Mouse (Mus musculus) lung, postnatal 10 days (tissue): Measurements from ENCODE around the gene Eif4a1.

Source experiments
- DNase-seq: peaks from one replicate; pipeline ENCODE4 v3.0.0; 2021

Eif4a1 gene

DNA sequence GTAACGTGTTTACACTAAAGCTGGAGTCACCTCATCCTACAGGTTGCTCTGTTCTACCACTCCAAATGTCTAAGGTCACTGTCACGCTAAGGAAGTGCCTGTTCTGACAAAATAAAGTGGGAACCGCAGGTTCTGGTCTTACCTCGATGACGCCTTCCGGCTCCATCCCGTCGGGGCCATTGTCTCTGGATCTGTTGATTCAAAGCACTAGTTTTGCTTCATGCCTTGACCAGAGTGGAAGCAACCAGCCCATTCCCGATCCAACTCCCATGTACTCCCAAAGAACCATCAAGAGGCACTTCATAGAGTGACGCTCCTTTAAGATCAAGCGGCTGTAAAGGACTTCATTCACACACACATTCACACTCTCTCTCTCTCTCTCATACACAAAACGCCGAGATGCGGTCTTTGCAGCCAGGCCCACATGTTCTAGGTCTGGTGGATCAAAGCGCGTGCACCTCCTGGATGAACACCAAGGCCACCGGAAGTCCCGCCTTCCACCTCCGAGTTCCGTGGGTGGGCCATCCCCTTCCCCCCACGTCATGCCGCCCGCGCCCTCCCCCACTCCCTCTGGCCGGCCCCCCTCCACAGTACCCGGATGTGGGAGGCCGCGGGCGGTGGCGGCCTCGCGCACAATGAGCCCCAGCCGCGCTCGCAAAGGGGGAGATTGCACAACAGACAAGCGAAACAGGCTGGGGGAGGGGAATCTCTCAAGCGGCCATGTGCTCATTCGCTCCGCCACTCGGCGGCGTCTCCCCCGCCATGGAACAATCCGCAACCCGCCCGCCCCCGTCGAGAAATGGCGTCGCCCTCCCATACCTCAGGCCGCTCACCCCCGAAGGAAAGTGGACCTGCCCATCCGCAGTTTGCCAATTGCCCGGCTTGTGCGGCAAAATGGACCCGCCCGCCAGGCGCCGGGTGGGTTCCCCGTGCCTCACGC is 1.2 kb downstream of the Eif4a1 start:
- peak; percentile 97 for DNase-seq

DNA sequence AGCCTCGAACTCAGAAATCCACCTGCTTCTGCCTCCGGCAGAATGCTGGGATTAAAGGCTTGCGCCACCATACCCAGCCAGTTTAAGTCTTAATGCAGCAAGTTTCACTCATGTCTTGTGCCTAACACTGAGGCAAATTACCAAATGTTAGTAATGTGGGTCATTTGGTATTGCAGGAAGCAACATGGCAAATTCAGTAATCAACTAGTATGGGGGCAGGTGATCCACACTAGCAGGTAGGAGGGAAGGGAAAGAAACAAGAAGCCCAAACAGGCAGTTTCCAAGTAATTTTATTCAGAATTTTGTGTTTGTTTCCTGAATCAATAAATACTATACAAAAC is 5.6 kb downstream of the Eif4a1 start:
- no peak for DNase-seq

DNA sequence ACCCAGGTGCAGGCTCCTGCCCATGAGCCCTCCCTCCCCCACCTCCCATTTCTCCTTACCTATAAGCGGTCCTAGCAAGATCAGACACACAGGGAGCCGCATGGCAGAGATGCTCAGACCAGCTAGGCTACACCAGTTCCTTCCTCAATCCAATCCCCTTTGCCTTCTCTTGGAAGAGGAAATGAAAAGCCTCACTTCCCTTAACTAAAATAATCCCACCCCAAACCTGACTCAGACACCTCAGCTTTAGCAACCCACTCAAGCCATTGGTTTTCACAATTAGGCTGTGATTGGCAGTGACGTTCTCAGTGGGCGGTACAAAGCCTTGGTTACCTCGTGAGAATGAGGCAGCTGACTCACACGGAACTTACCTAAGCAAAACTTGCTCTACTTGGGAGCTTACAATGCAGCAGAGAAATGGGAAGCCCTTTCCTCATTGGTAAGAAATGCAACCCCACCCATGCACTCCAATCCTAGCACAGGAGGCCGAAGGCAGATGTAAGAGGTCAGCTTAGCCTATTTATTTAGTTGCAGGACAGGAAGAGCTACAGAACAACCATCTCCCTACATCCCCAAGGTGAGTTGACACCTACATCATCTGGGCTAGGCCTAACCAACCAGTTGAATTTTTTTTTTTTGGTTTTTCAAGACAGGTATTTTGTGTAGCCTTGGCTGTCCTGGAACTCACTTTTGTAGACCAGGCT is 6.1 kb downstream of the Eif4a1 start, which contains the start of gene Cd68:
Gene Cd68, minus strand, starts transcription at position 193 of the 704 bp plus-strand sequence.
- peak; percentile 71 for DNase-seq

DNA sequence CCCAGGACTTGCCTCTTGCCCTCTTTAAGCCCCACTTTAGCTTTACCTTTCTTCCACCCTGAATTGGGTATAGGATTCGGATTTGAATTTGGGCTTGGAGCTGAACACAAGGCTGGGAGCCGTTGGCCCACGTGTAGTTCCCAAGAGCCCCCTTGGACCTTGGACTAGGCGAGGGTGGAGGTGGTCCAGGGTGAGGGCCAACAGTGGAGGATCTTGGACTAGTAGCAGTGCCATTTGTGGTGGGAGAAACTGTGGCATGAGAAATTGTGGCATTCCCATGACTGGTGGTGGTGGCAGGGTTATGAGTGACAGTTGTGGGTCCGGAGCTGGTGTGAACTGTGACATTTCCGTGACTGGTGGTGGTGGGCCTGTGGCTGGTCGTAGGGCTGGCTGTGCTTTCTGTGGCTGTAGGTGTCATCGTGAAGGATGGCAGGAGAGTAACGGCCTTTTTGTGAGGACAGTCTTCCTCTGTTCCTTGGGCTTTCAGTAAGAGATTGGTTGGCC is 6.7 kb downstream of the Eif4a1 start:
- no peak for DNase-seq

DNA sequence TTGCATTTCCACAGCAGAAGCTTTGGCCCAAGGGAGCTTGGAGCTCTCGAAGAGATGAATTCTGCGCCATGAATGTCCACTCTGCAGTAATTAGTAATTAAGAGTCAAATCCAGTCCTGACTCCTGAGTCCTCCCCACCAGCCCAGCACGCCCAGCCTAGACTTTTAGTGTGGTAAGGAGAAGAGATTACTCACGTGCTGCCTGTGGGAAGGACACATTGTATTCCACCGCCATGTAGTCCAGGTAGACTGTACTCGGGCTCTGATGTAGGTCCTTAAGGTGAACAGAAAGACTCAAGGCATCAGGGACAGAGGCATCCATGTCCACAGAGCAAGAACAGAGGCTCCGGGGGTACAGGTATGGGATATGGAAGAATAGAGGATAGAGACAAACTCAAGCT is 7.4 kb downstream of the Eif4a1 start:
- no peak for DNase-seq

DNA sequence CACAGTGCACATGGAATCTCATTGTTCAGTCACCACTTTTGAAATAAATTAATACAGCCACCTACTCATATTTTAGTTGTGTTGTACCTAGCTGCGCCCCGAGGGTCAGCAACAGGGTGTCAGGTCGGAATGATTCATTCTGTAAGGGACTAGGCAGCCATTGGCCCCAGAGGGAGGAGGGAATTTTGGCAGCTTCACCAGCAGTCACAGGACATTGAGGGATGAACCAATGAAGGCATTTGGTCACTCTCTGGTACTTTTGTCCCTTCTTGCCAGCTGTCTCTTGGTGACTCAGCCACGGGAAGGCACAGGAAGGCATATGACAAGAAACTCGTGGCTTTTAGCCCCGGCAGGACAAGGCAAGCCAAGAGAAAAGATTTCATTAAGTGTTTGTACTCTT is 8.4 kb downstream of the Eif4a1 start:
- peak; percentile 26 for DNase-seq

DNA sequence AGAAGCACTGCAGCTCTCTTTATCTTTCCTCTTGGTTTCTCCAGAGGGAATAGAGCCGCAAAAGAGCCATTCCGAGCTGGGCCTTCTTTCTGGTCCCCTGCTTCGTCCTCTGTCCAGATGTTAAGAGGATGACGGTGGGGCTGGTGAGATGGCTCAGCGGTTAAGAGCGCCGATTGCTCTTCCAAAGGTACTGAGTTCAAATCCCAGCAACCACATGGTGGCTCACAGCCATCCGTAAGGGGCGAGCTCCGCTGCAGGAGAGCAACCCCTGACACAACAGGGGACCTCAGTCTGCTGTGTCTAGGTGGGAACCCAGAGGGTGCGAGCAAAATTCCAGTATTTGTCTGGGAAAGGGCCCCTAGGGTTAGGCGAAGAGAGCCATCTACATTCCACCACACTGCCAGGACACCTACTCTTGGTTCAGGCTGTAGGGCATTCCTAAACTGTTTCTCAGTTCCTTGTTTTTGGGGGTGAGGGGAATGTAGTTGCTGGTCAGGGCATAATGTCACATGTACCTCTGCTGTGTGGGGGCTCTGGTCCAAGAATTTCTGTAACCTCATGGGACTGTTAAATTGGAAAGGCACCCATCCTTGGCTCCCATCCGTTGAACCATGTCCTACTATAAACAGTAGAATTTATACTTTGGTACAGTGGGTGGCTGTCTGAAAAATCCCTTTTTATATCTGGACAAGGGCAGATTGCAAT is 9.1 kb downstream of the Eif4a1 start:
- no peak for DNase-seq

DNA sequence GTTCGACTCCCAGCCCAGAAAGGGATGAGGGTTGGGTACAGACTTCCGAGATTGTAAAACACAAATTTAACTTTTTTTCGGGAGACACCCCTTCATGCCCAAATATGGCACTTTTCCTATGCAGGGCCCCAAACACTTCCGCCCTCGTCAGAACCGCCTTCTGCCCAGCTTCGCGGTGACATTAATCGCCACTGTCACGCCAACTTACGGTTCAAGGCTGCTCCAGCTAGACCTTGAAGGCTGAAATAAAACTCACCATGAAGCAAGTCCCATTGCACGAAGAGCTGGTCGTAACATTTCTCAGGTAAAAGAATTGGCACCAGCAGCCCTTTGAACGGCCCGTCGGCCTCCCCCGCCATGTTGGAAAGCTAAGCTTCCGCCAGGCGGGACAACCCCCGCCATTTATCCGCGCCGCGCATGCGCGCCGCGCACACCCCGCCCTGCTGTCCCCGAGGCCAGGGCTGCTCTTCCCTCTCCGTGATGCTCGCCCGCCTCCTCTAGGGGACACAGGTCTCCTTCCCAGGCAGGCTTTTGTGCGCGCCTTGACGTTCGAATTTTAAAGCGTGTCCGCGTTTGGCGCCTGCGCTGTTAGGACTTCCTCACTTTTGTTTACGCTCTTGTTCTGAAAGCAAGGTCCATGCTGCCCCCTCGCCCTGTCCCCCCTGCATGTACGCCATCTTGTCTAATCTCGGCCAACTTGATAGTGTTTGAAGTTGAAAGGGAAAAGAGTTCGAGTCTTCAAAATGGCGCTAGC is 9.8 kb downstream of the Eif4a1 start, which contains the start of gene Mpdu1:
Gene Mpdu1, minus strand, starts transcription at position 430 of the 754 bp plus-strand sequence.
- DNase-seq, result peak; percentile 98

DNA sequence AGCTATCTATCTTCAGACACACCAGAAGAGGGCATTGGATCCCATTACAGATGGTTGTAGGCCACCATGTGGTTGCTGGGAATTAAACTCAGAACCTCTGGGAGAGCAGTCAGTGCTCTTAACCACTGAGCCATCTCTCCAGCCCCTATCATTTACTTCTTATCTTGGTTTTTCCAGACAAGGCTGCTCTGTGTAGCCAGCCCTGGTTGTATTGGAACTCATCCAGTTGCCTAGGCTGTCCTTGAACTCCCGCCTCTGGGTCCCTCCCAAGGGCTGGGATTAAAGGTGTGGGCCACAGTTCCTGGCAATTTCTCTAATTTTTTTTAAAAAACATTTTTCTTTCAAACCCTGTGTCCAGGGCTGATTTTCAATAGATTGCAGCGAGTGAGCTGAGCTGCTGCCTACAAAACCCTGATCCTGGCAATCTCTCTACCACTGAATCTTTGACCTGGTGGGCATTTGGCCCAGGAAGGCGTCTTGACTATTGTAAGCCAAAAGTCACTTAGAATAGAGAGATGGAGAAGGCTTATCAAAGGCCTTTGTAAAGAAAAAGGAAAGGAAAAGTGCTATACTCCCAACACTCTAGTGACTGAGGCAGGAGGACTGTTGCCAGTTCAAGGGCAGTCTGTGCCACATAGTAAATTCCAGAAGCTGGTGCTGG is 10.9 kb downstream of the Eif4a1 start:
- DNase-seq, result peak; percentile 38

DNA sequence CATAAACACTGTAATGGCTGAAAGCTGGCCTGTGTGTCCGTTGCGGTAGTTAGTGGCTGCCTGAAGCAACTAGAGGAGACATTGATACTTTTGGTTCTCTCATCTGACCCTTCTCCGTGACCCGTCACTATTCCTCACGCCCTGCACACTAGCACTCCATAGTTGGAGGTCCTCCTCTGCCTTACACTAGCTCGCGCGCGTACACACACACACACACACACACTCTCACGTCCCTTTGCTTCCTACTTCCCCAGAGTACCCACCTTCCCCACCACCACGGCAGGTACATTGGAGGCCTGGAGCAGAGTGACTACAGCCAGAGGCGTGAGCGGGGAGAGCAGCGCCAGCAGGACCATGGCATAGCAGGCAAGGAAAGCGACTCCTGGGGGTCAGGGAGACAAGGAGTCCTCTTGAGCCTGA is 14.8 kb downstream of the Eif4a1 start:
- no peak for DNase-seq

DNA sequence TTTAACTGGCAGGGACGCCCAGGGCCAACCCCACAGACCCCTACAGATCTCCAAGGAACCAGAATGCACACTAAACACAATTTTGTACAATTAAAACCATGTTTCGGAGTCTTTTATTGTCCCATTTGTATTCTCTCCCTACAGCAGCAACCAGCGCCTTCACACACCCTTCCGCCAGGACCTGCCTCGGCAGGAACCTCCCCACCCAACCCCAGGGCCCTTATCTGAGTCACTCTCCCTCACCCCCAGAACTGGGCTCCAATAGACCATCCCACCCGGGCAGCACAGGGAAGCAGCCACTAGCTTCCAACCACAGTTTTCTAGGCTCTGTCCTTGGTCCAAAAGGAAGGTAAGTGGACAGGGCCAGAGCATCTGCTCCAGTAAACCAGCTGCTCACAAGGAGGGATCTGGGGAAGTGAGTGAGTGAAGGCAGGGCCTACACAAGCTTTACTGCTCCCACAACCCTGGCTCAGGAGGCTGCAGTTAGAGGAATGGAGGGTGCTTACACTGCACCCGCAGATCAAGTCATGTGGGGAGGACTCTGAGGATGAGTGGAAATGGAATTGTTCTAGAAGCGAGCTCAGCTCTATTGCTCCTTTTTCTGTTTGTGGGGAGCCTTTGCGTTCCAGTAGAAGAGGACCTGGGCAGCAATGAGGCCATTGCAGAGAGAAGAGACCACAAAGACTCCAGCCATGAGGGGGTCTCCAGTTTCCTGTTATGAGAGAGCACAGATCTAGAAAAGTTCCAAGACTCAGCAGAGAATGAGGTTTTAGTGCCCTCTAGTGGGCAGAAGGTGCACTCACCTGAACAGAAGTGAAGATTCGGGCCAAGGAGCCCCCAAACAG is 15.4 kb downstream of the Eif4a1 start:
- peak; percentile 66 for DNase-seq

GRCm38 (mm10) chr11:69656065-69656455 is 16.2 kb downstream of the Eif4a1 start:
- DNase-seq, result no peak

- DNase-seq, result peak; percentile 82
These were observed 16.8 kb downstream of the Eif4a1 start, which contains the start of gene Sox15 for GRCm38 (mm10) chr11:69655264-69656064. Sox15 (plus strand) TSS chr11:69655314.

GRCm38 (mm10) chr11:69654760-69655159 is 17.5 kb downstream of the Eif4a1 start:
- peak; percentile 35 for DNase-seq

- DNase-seq, result no peak
These were observed 18.8 kb downstream of the Eif4a1 start for GRCm38 (mm10) chr11:69653399-69653798.

DNA sequence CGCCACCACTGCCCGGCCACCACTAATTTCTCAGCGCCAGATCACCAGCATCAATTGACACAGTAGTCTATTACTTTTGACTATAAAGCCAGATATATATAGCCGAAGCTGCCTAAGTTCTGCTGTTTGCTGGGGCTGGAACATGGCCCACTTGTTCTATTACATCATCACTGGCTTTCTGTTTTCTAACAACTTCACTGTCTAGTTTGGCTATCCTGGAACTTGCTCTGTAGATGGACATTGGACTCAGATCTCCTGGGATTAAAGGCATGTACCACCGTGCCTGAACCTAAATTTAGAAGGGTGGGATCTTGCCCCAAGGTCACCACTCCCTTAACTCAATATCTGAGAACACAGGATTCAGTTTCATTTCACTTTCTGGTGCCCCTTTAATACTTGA is 26.4 kb downstream of the Eif4a1 start:
- DNase-seq, result no peak

DNA sequence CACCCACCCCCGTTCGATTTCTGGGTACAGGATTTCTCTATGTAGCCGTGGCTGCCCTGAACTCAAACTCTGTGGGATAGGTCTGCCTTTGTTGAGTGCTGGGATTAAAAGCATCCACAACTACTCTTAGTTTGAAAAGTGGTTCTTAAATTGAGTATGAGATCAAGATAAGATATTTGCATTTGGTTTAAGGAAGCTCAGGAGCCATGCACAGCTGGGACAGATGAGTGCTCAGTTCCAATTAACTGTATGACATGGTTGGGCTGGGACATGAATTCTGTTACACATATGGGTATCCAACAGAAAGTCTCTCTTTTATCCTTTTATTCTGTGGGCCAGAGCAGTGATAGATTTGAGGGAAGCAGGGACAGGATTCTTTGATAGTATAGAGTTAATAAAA is 36.8 kb downstream of the Eif4a1 start:
- DNase-seq, result no peak

GRCm38 (mm10) chr11:69633128-69633866 is 38.9 kb downstream of the Eif4a1 start:
- peak; percentile 79 for DNase-seq
